Mouse (Mus musculus): ENCODE data around the gene Tma7. TPM values are rescaled to one million over a fixed set of nuclear protein-coding genes. Genes with fewer than 3 reads are reported as not detected.
A peak's percentile ranks its signal among the peaks of the same experiment; 100 is the strongest.

Gene Tma7
- polyA plus RNA-seq, 1 experiment from 2014 or later, result 568 TPM

DNA sequence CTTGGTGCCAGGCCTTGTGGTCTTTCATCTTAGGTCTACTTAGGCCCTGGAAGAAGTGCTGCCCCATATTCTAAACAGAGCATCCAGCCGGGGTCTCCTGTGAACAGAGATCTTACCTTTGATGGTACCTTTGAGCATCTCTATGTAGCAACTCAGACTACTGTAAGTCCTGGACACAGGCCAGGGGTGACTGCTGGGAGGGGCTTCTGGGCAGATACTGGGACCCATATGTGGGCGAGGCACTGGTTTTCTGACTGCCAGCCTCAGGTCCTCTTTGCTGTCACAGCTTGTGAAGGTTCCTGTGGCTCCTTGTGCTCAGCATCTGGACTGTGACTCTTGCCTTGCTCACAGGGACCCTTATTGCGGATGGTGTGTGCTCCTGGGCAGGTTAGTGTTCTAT lies 20.2 kb upstream of the Tma7 start:
- H3K4me3 ChIP-seq, result no peak overlapping the region
- H3K27me3 ChIP-seq (replicated peaks), result no peaks in the 10 kb centered on the region
- H3K9ac ChIP-seq, result no peak overlapping the region
- H3K4me1 ChIP-seq, result peaks cover 63% of the 10 kb centered on the region
- H3K36me3 ChIP-seq, result peaks cover 63% of the 10 kb centered on the region
- 79% methylated on average over 3 of the region's 3 CpGs for WGBS
- H3K9me3 ChIP-seq, result no peaks in the 10 kb centered on the region
- no peak overlapping the region for H3K4me2 ChIP-seq
- no peak for ATAC-seq (ENCODE audit: extremely low read depth, insufficient number of reproducible peaks, low FRiP score, low TSS enrichment)
- no peak overlapping the region for H3K27ac ChIP-seq (replicated peaks)

- Histone ChIP-seq H3K9ac (no peak overlapping the region), H3K4me3 (no peak overlapping the region), H3K27me3 (replicated peaks) (no peaks in the 10 kb centered on the region), H3K9me3 (no peaks in the 10 kb centered on the region), H3K4me1 (peaks cover 68% of the 10 kb centered on the region), H3K27ac (replicated peaks) (no peak overlapping the region), H3K4me2 (no peak overlapping the region), H3K36me3 (peaks cover 59% of the 10 kb centered on the region)
- 87% methylated on average over 5 of the region's 5 CpGs for WGBS
- ATAC-seq (ENCODE audit: extremely low read depth, insufficient number of reproducible peaks, low FRiP score, low TSS enrichment), result no peak
Observed at GRCm38 (mm10) chr9:109101933-109102445, 19.6 kb upstream of the Tma7 start.

DNA sequence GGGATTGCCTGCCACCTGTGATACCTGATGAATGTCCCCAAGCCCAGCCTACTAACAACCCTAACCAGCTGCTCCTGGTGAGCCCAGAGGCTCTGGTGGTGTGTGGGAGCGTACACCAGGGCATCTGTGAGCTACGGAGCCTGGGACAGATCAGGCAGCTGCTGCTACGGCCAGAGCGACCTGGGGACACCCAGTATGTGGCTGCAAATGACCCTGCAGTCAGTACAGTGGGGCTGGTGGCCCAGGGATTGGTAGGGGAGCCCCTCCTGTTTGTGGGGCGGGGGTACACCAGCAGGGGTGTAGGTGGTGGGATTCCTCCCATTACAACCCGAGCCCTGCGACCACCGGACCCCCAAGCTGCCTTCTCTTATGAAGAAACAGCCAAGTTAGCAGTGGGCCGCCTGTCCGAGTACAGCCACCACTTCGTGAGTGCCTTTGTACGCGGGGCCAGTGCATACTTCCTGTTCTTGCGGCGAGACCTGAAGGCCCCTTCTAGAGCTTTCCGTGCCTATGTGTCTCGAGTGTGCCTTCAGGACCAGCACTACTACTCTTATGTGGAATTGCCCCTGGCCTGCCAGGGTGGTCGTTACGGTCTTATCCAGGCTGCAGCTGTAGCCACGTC lies 18.0 kb upstream of the Tma7 start:
- Histone ChIP-seq H3K27me3 (replicated peaks) (no peaks in the 10 kb centered on the region), H3K4me1 (peaks cover 78% of the 10 kb centered on the region), H3K36me3 (peaks cover 44% of the 10 kb centered on the region), H3K9me3 (no peaks in the 10 kb centered on the region), H3K27ac (replicated peaks) (0 out of 2 replicates have a peak overlapping the region, but pooled peaks have one; percentile 95), H3K4me2 (no peak overlapping the region), H3K9ac (no peak overlapping the region), H3K4me3 (no peak overlapping the region)
- 79% methylated on average over 20 of the region's 20 CpGs for WGBS
- no peak for ATAC-seq (ENCODE audit: extremely low read depth, insufficient number of reproducible peaks, low FRiP score, low TSS enrichment)

DNA sequence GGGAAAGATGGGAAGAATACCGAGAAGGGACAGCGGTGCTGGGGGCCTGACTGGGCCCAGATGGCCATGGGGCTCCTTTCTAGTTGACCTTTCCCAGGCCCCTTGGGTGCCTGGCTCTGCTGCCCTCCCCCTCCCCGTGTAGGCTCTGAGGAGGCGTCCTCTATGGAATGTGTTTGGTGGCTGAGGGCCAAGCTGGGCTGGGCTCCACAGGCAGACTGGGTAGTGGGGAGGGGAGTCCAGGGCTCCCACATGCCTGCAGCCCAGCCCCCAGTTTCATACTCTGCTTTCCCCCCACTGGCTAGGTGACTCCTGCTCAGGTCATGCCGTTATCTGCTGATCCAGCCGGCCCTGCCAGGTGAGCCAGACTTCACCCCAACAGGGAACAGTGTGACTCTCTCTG lies 16.6 kb upstream of the Tma7 start:
- Histone ChIP-seq H3K9ac (peak overlapping the region; percentile 89), H3K4me3 (peak overlapping the region; percentile 63)

GRCm38 (mm10) chr9:109098366-109098765 lies 16.0 kb upstream of the Tma7 start:
- no peak for ATAC-seq (ENCODE audit: extremely low read depth, insufficient number of reproducible peaks, low FRiP score, low TSS enrichment)
- WGBS, result 76% methylated on average over 8 of the region's 8 CpGs
- Histone ChIP-seq H3K4me3 (peak overlapping the region; percentile 63), H3K4me1 (peaks cover 78% of the 10 kb centered on the region), H3K4me2 (peak overlapping the region; percentile 85), H3K9me3 (no peaks in the 10 kb centered on the region), H3K9ac (peak overlapping the region; percentile 89), H3K27me3 (replicated peaks) (no peaks in the 10 kb centered on the region), H3K36me3 (peaks cover 26% of the 10 kb centered on the region), H3K27ac (replicated peaks) (peak overlapping the region; percentile 95)

More for the DNA sequence above, 16.6 kb upstream of the Tma7 start:
- peaks cover 31% of the 10 kb centered on the region for H3K36me3 ChIP-seq
- no peaks in the 10 kb centered on the region for H3K27me3 ChIP-seq (replicated peaks)
- H3K4me2 ChIP-seq, result peak overlapping the region; percentile 85
- ATAC-seq (ENCODE audit: extremely low read depth, insufficient number of reproducible peaks, low FRiP score, low TSS enrichment), result peak; percentile 60
- peaks cover 74% of the 10 kb centered on the region for H3K4me1 ChIP-seq
- peak overlapping the region; percentile 95 for H3K27ac ChIP-seq (replicated peaks)
- no peaks in the 10 kb centered on the region for H3K9me3 ChIP-seq
- WGBS, result 4% methylated on average over 5 of the region's 6 CpGs

DNA sequence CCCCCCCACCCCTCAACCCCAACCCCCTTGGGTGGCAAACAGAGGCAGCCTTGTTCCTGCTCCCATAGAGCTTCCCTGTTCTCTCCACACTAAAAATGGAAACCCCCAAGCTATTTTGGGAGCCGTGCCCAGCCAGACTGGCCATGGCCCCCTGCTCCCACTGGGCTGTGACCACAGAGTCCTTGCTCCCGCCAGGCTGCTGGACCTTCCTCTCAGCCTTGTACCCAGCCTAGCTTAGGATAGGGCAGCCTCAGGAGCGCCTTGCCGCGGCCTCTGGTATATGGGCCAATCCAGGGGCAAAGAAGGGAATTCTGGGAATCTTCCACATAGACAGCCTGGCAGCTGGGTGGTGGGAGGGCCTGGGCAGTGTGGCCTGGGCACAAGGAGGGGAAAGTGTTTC lies 15.4 kb upstream of the Tma7 start:
- peak overlapping the region; percentile 89 for H3K9ac ChIP-seq
- peak overlapping the region; percentile 63 for H3K4me3 ChIP-seq
- H3K4me1 ChIP-seq, result peaks cover 78% of the 10 kb centered on the region
- WGBS, result 44% methylated on average over 5 of the region's 5 CpGs
- H3K27me3 ChIP-seq (replicated peaks), result no peaks in the 10 kb centered on the region
- H3K36me3 ChIP-seq, result peaks cover 26% of the 10 kb centered on the region
- H3K27ac ChIP-seq (replicated peaks), result peak overlapping the region; percentile 95
- no peak for ATAC-seq (ENCODE audit: extremely low read depth, insufficient number of reproducible peaks, low FRiP score, low TSS enrichment)
- no peaks in the 10 kb centered on the region for H3K9me3 ChIP-seq
- peak overlapping the region; percentile 85 for H3K4me2 ChIP-seq

- Histone ChIP-seq H3K4me2 (peak overlapping the region; percentile 85), H3K4me3 (peak overlapping the region; percentile 63), H3K9me3 (no peaks in the 10 kb centered on the region), H3K4me1 (peaks cover 74% of the 10 kb centered on the region), H3K27ac (replicated peaks) (peak overlapping the region; percentile 95), H3K27me3 (replicated peaks) (no peaks in the 10 kb centered on the region), H3K36me3 (peaks cover 26% of the 10 kb centered on the region), H3K9ac (peak overlapping the region; percentile 89)
- WGBS, result 36% methylated on average over 6 of the region's 6 CpGs
- no peak for ATAC-seq (ENCODE audit: extremely low read depth, insufficient number of reproducible peaks, low FRiP score, low TSS enrichment)
Observed at GRCm38 (mm10) chr9:109097291-109097690, 14.9 kb upstream of the Tma7 start.

- Histone ChIP-seq H3K4me2 (peak overlapping the region; percentile 85), H3K27ac (replicated peaks) (peak overlapping the region; percentile 95), H3K36me3 (peaks cover 26% of the 10 kb centered on the region), H3K27me3 (replicated peaks) (no peaks in the 10 kb centered on the region), H3K4me1 (peaks cover 74% of the 10 kb centered on the region), H3K9ac (peak overlapping the region; percentile 89), H3K4me3 (peak overlapping the region; percentile 63), H3K9me3 (no peaks in the 10 kb centered on the region)
- ATAC-seq (ENCODE audit: extremely low read depth, insufficient number of reproducible peaks, low FRiP score, low TSS enrichment), result no peak
- WGBS, result 30% methylated on average over 6 of the region's 6 CpGs
Observed at GRCm38 (mm10) chr9:109096856-109097255, 14.5 kb upstream of the Tma7 start.

DNA sequence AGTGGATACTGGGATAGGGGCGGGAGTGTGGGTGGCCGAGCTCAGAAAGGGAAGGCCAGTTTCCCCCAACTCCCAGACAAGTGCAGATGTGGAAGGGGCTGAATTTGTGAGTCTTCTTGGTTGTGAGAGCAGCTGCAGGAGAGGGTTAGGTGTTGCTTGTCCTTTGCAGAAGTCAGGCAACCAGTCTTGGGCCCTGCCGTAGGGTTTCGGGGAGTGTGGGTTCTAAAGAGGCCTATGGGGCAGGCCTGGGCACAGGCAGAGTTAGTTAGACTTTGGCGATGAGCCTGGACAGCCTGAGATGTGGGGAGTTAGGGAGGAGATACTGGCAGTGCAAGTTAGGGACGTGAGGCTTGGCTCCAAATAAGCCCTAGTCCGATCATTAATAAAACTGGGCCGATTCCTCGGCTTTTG lies 13.9 kb upstream of the Tma7 start:
- no peak for ATAC-seq (ENCODE audit: extremely low read depth, insufficient number of reproducible peaks, low FRiP score, low TSS enrichment)
- Histone ChIP-seq H3K9me3 (no peaks in the 10 kb centered on the region), H3K27me3 (replicated peaks) (no peaks in the 10 kb centered on the region), H3K9ac (peak overlapping the region; percentile 89), H3K27ac (replicated peaks) (peak overlapping the region; percentile 95), H3K4me2 (peak overlapping the region; percentile 85), H3K36me3 (peaks cover 30% of the 10 kb centered on the region), H3K4me1 (peaks cover 74% of the 10 kb centered on the region), H3K4me3 (peak overlapping the region; percentile 63)
- WGBS, result 34% methylated on average over 9 of the region's 9 CpGs

GRCm38 (mm10) chr9:109095137-109095982 lies 13.0 kb upstream of the Tma7 start, which contains the start of gene Plxnb1:
Gene Plxnb1 (plus strand): TSS chr9:109095389.
- Histone ChIP-seq H3K4me2 (peak within 1 kb of the TSS; percentile 85), H3K9me3 (no peaks in the 10 kb centered on the region), H3K4me3 (peak within 1 kb of the TSS; percentile 63), H3K27me3 (replicated peaks) (no peaks in the 10 kb centered on the region), H3K4me1 (peaks cover 67% of the 10 kb centered on the region), H3K9ac (peak within 1 kb of the TSS; percentile 89), H3K27ac (replicated peaks) (peak within 1 kb of the TSS; percentile 95), H3K36me3 (peaks cover 32% of the 10 kb centered on the region)
- ATAC-seq (ENCODE audit: extremely low read depth, insufficient number of reproducible peaks, low FRiP score, low TSS enrichment), result 0 out of 2 replicates have a peak, but pooled peaks have one; percentile 12
- under 1% methylated on average over 98 of the region's 102 CpGs for WGBS

- Histone ChIP-seq H3K4me3 (peak overlapping the region; percentile 63), H3K9me3 (no peaks in the 10 kb centered on the region), H3K36me3 (peaks cover 32% of the 10 kb centered on the region), H3K4me1 (peaks cover 59% of the 10 kb centered on the region), H3K9ac (peak overlapping the region; percentile 89), H3K27me3 (replicated peaks) (no peaks in the 10 kb centered on the region), H3K4me2 (peak overlapping the region; percentile 85), H3K27ac (replicated peaks) (peak overlapping the region; percentile 95)
- no peak for ATAC-seq (ENCODE audit: extremely low read depth, insufficient number of reproducible peaks, low FRiP score, low TSS enrichment)
- WGBS, result 3% methylated on average over 21 of the region's 21 CpGs
Observed at GRCm38 (mm10) chr9:109094553-109095136, 12.3 kb upstream of the Tma7 start.

All from heart, embryonic 13.5 days (tissue).